Mouse (Mus musculus) heart, postnatal 10 days (tissue): ENCODE data around the gene Heca. TPM values are rescaled to one million over a fixed set of nuclear protein-coding genes. Genes with fewer than 3 reads are reported as not detected.
"Not testable (repeated sequence)": the region's sequence is repeated elsewhere in the genome, so short reads cannot be mapped to it uniquely, and the experiment has no call there.

ENCODE experiments used
- DNase-seq, 2 experiments: peaks; one replicate each; pipeline ENCODE4 v3.0.0; 2021
- intact Hi-C: fragments of 180-260 bp; cut with DNase I; formaldehyde crosslinking; loops from one replicate; pipeline ENCODE4 v1.15.1; 2025
- total RNA-seq, 2 experiments: library from RNA; stranded (reverse); gene quantifications; 2 replicates each; pipeline ENCODE4 v1.2.3; 2021

Gene Heca
- total RNA-seq, 2 experiments from 2014 or later, result 35.5 to 37.0 TPM

- intact Hi-C loops, DNase-seq: not testable (repeated sequence)
Measured at GRCm38 (mm10) chr10:17906405-17906804, 41.5 kb downstream of the Heca start.

GRCm38 (mm10) chr10:17903449-17903848, 44.4 kb downstream of the Heca start:
- intact Hi-C loops, result no loop called here
- DNase-seq, result no peak

DNA sequence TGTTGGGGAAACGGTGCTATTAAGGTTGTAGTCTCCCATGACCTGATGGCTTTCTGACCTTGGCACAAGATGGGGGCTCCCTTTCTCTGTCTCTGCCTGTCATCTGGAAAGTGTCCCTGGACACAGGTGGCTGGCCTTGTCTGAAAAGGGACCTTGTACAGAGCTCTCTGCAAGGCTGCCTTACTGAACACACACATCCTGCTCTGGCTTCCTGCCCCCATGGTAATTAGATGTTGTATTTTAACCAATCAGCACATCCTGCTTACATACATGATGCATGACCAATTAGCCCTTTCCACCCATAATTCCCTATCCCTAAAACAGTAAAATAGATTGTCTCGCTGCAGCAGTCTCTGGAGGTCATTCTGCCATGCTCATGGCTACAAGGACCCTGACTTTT, 67.1 kb downstream of the Heca start:
- intact Hi-C loops, result no loop called here
- DNase-seq, result no peak

DNA sequence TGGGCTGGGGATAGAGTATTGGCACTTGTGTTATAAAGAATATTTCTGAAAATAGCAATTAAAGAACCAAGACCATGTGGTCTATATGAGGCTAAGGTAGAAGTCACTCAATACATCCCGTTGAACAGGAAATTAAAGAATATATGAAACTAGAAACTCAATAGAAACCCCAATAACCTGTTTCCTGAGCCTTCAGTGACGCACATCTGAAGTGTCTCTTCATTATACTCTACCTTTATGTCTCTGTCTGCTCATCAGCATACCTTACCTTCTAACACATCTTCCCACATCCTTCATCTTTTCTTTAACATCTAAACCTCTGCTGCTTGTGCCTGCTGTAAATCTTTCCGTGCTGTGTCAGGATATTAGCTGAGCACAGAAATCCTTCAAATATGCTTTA, 67.8 kb downstream of the Heca start:
- intact Hi-C loops, result no loop called here
- DNase-seq, result no peak

DNA sequence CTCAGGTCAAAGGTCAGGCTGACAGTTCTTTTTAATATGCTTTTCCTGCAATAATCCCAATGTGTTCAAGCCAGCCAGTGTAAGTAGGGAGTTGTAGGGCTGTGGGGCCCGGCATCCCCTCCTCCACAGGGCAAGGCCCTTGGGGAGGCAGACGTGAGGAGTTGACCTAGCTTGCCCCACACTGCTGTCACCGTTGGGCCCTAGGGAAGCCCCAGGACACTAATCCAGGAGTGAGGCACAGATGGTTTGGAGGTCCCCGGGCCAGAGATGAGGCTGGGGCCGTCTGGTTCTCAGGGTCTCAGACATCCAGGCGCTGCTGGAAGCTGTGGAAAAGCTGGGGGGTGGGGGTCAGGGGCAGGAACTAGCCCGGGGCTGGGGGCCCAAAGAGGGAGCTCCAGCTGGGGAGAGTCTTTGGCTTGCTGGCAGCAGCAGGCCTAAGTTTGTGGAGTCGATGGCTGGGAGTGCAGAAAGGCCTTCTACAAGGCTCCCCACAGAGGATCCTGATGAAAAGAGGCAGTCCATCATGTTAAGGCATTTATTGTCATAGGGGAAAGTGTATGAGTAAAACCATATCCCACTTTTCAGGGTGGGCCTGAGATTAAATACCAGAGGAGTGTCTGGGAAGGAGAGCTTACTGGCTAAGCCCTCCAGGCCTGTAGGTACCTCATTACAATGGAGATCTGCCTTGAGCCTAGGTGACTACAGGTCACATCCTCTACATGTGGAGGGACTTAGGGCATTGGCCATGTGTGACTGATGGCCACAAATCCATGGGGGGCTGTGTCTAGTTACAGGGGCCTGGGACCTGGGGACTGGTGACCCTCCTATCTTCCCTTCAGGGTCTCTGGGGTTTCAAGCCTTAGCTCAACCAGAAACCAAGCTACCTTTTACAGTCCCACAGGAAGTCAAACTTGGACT, 69.6 kb downstream of the Heca start:
- DNase-seq, result no peak
- intact Hi-C loops, result no loop called here

GRCm38 (mm10) chr10:17869822-17870662, 77.8 kb downstream of the Heca start:
- DNase-seq, result peak; percentile 73 to 82
- intact Hi-C loops, result loop anchor here (1.0 kb wide), 2 partner anchors 137 to 327 kb away; no protein-coding TSS in a partner anchor

DNA sequence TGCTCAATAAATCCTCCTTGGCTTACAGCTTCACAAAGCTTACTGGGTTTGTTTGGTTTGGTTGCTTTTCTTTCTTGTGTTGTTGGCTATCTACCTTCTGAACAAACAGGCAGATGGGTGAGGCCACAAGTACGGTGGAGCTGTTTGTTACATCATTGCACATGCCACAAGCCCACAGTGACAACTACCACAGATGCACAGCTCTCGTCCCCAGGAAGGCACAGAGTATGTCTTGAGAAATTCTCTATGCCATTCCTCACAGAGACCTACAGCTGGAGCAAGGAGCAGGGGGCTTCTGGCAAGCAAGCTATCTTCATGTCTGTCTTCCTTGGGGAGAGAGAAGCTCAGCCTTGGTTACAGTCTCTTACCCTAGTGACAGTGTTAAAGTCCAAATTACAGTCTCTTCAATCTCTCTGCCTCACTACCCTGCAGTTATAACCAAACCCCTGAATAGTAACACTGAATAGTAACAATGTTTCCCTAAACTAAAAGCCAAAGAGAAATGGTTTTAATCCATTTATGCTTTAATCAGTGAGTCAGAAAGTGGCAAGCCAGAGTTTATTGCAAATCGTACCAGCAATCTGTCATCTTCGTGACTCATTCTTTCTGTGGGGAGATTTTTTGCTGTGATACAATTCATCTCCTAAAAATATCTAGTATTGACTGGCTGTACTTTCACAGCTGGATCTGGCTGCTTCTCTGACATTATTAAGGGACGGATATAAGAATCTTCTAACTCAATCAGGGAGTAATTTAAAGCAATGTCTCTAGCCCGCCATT, 87.0 kb downstream of the Heca start:
- intact Hi-C loops, result no loop called here
- no peak for DNase-seq

DNA sequence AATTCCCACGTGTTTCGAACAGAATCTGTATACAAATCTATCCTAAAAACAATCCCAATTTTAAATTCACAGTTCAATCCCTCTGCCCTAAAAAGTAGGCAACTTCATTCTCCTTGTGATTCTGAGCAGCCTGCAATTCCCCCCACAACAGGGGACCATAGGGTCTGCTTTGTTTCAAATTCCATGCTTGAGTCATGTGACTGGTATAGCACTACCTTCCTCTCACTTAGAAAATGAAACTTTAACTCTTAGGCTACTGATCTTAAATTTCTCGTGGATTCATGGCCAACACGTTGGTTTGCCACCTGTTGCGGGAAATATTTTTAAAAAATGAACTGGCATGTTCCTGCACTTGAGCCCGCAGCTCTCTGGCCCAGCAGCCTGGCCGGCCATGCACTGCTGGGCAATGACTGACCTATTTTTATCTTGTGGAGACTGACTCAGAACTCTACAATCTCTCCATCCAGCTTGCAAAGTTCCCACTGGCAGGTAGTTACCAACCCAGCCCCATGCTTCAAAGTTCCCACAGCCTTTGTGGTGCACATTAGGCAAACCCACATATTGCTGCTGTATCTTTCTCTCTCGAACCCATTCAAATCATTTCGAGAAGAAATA, 90.1 kb downstream of the Heca start:
- DNase-seq, result no peak
- intact Hi-C loops, result no loop called here

GRCm38 (mm10) chr10:17844781-17845537, 102.9 kb downstream of the Heca start:
- intact Hi-C loops, result no loop called here

DNA sequence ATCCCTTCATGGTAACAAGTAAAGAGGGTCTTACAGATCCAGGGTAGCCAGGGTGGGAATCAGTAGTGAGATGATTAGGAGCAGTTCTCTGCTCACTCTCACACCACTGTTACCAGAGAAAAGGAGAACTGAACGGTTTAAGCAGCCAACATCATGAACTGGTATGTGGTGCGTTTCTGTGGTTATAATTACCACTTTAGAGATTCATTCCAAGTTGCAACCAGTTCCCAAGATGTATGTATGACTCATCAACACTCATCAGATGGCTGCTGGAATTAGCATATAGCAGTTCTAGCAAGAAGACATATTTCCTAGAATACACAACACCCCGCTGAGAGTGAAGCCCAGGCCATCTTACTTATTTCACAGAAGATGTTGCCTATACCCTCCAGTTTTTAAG, 105.8 kb downstream of the Heca start:
- DNase-seq, result no peak
- intact Hi-C loops, result no loop called here

More at GRCm38 (mm10) chr10:17844781-17845537, 102.9 kb downstream of the Heca start:
- no peak for DNase-seq

- intact Hi-C loops, result no loop called here
- no peak for DNase-seq
Measured at GRCm38 (mm10) chr10:17836275-17836674, 111.6 kb downstream of the Heca start.

DNA sequence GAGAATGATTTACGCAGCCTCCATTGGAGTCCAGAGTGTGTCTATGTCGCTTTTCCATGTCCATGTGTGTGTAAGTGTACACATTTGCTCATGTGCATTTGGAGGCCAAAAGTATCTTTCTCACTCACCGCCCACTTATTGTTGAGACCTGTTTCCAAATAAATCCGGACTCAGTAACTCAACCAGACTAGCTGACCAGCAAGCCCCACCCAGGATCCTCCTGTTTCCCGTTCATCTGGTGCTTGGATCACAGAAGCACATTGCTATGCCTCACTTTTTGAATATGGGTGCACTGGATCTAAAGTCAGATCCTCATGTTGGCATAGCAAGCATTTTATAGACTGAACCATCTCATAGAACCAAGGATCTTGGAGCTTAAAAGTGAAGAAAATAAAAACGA, 112.8 kb downstream of the Heca start:
- DNase-seq, result peak; percentile 12 to 20
- intact Hi-C loops, result no loop called here

DNA sequence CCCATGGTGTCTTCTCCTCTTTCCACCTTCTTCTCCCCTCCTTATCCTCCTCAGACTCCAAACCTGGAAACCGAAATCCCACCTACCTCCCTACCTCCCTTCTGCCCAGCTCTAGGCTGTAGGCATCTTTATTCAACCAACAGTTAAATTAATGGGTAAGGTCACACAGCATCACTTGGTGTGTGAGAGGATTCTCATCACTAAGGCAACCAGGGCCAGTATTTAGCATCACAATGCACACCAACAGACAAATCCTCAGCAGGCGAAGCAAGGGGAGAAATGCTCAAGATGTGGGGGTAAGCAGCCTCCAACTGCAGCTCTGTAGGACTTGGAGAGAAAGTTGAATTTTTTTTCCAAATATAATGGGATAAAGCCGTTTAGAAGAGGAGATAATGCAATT, 116.8 kb downstream of the Heca start:
- intact Hi-C loops, result no loop called here
- no peak for DNase-seq

- DNase-seq, result no peak
- intact Hi-C loops, result no loop called here
Measured at GRCm38 (mm10) chr10:17829205-17829604, 118.7 kb downstream of the Heca start.

- intact Hi-C loops, result no loop called here
- DNase-seq, result no peak
Measured at GRCm38 (mm10) chr10:17827391-17827790, 120.5 kb downstream of the Heca start.

GRCm38 (mm10) chr10:17820422-17820821, 127.4 kb downstream of the Heca start:
- intact Hi-C loops, result not testable (repeated sequence)

More at GRCm38 (mm10) chr10:17820422-17820821, 127.4 kb downstream of the Heca start:
- DNase-seq, result not testable (repeated sequence)
